Mouse (Mus musculus) liver, postnatal 0 days (tissue): ENCODE measurements around the gene Tmx4. TPM values are rescaled to one million over a fixed set of nuclear protein-coding genes. Genes with fewer than 3 reads are reported as not detected.

ENCODE experiments used
- ATAC-seq: fragments of 200-750 bp; cut with Nextera tagmentation; 2 replicates; pipeline ENCODE4 v1.8.0; 2017; ENCODE audit warnings: mild to moderate bottlenecking, moderate library complexity
- DNase-seq: peaks from one replicate; pipeline ENCODE4 v3.0.0-alpha.2; 2016
- H3K27ac ChIP-seq: fragments of 300-500 bp; sonication (generic); 2 replicates; pipeline ENCODE4 v1.5.1; 2014; ENCODE audit warnings: antibody characterized with exemption, moderate library complexity, mild to moderate bottlenecking, low read depth
- H3K27me3 ChIP-seq: fragments of 300-500 bp; sonication (generic); 2 replicates; pipeline ENCODE4 v1.6.1; 2014; ENCODE audit warnings: low read length, control low read depth, mixed read lengths; ENCODE audit not compliant: insufficient read depth
- H3K36me3 ChIP-seq: fragments of 300-500 bp; sonication (generic); replicated peaks from 2 replicates; pipeline ENCODE4 v1.6.1; 2014; ENCODE audit warnings: mild to moderate bottlenecking, control low read depth, low read length, moderate library complexity, mixed read lengths; ENCODE audit not compliant: insufficient read depth
- H3K4me1 ChIP-seq: fragments of 300-500 bp; sonication (generic); 2 replicates; pipeline ENCODE4 v1.6.1; 2014; ENCODE audit warnings: antibody characterized with exemption, mild to moderate bottlenecking, control low read depth; ENCODE audit not compliant: insufficient read depth
- H3K4me2 ChIP-seq: fragments of 300-500 bp; sonication (generic); 2 replicates; pipeline ENCODE4 v1.6.1; 2014; ENCODE audit warnings: low read depth, mild to moderate bottlenecking, low read length, moderate library complexity, mixed read lengths
- H3K4me3 ChIP-seq: fragments of 300-500 bp; sonication (generic); 2 replicates; pipeline ENCODE4 v1.5.1; 2014; ENCODE audit warnings: low read depth, low read length
- H3K9ac ChIP-seq: fragments of 300-500 bp; sonication (generic); replicated peaks from 2 replicates; pipeline ENCODE4 v1.6.1; 2014; ENCODE audit warnings: mild to moderate bottlenecking, moderate library complexity
- H3K9me3 ChIP-seq: fragments of 300-500 bp; sonication (generic); 2 replicates; pipeline ENCODE4 v1.6.1; 2016; ENCODE audit warnings: mild to moderate bottlenecking, control low read depth, low read length, mixed read lengths
- CTCF ChIP-seq: sonication (generic); IDR thresholded peaks from 2 replicates; pipeline ENCODE4 v1.5.1; 2016; ENCODE audit warnings: antibody characterized with exemption, low read depth
- EP300 ChIP-seq: IDR thresholded peaks from 2 replicates; pipeline ENCODE4 v1.6.1; 2016; ENCODE audit warnings: antibody characterized with exemption, low read depth, mild to moderate bottlenecking
- WGBS: fragments of 180-500 bp; shearing (Covaris S2); extraction: QIAGEN DNeasy Blood & Tissue Kit; methylation state at CpG from one replicate; pipeline ENCODE4 v1.1.7; 2014; ENCODE audit not compliant: insufficient replicate concordance; 5-methylcytosine and 5-hydroxymethylcytosine counted together
- polyA plus RNA-seq: library from polyadenylated mRNA; unstranded; fragments of >200 nt; fragmentation: Nextera tagmentation; extraction: Ambion mirVana; gene quantifications from 2 replicates; pipeline ENCODE4 v1.2.1, GENCODE M21; 2015

The Tmx4 gene
- polyA plus RNA-seq = 6.9 and 8.6 TPM in 2 replicates

- peak within 1 kb of the TSS; percentile 87 for H3K27ac ChIP-seq
- H3K9me3 ChIP-seq = no peaks in the 10 kb centered on the region
- H3K4me3 ChIP-seq = peak within 1 kb of the TSS; percentile 59
- peak within 1 kb of the TSS; percentile 69 for H3K9ac ChIP-seq
- H3K4me1 ChIP-seq = peaks cover 22% of the 10 kb centered on the region
- H3K27me3 ChIP-seq = no peaks in the 10 kb centered on the region
- peak within 1 kb of the TSS; percentile 66 for H3K4me2 ChIP-seq
- 0% methylated on average over 56 of the region's 57 CpGs for WGBS
- H3K36me3 ChIP-seq = 0 out of 2 replicates have a peak, but pooled peaks cover 3% of the 10 kb centered on the region
- TF ChIP-seq CTCF = no peak
- no peak for TF ChIP-seq EP300
- DNase-seq (peak; percentile 99), ATAC-seq (peak; percentile 99)
Measured at GRCm38 (mm10) chr2:134643514-134644300, at the start of gene Tmx4. Tmx4 (minus strand) TSS chr2:134644145.

GRCm38 (mm10) chr2:134692125-134692524 lies 48.2 kb upstream of the Tmx4 start:
- DNase-seq = no peak
- Histone ChIP-seq H3K4me3 (no peak overlapping the region), H3K4me2 (no peak overlapping the region), H3K9ac (no peak overlapping the region), H3K9me3 (no peaks in the 10 kb centered on the region), H3K27me3 (no peaks in the 10 kb centered on the region), H3K27ac (no peak overlapping the region), H3K36me3 (no peaks in the 10 kb centered on the region), H3K4me1 (no peaks in the 10 kb centered on the region)
- WGBS = 41% methylated on average over 1 of the region's 1 CpGs
- no peak for ATAC-seq
- no peak for TF ChIP-seq EP300
- TF ChIP-seq CTCF = no peak

GRCm38 (mm10) chr2:134691055-134691454 lies 47.1 kb upstream of the Tmx4 start:
- 65% methylated on average over 7 of the region's 7 CpGs for WGBS
- no peak overlapping the region for H3K4me2 ChIP-seq
- TF ChIP-seq EP300 (no peak), CTCF (no peak)
- no peak overlapping the region for H3K27ac ChIP-seq
- H3K36me3 ChIP-seq = no peaks in the 10 kb centered on the region
- no peak for ATAC-seq
- no peaks in the 10 kb centered on the region for H3K4me1 ChIP-seq
- DNase-seq = no peak
- H3K9me3 ChIP-seq = no peaks in the 10 kb centered on the region
- no peaks in the 10 kb centered on the region for H3K27me3 ChIP-seq
- no peak overlapping the region for H3K9ac ChIP-seq
- no peak overlapping the region for H3K4me3 ChIP-seq

- WGBS = 71% methylated on average over 3 of the region's 3 CpGs
- Histone ChIP-seq H3K4me3 (no peak overlapping the region), H3K9me3 (no peaks in the 10 kb centered on the region), H3K27ac (no peak overlapping the region), H3K36me3 (no peaks in the 10 kb centered on the region), H3K9ac (no peak overlapping the region), H3K4me1 (no peaks in the 10 kb centered on the region), H3K4me2 (no peak overlapping the region), H3K27me3 (no peaks in the 10 kb centered on the region)
- ATAC-seq (no peak), DNase-seq (no peak)
- TF ChIP-seq EP300 (no peak), CTCF (no peak)
Measured at GRCm38 (mm10) chr2:134682326-134682725, 38.4 kb upstream of the Tmx4 start.

GRCm38 (mm10) chr2:134681271-134681961 lies 37.5 kb upstream of the Tmx4 start:
- 24% methylated on average over 9 of the region's 9 CpGs for WGBS
- Histone ChIP-seq H3K27ac (no peak overlapping the region), H3K9me3 (no peaks in the 10 kb centered on the region), H3K4me1 (no peaks in the 10 kb centered on the region), H3K4me2 (no peak overlapping the region), H3K27me3 (no peaks in the 10 kb centered on the region), H3K9ac (no peak overlapping the region), H3K4me3 (no peak overlapping the region), H3K36me3 (no peaks in the 10 kb centered on the region)
- ATAC-seq (no peak), DNase-seq (no peak)
- TF ChIP-seq CTCF (peak; percentile 75), EP300 (no peak)

GRCm38 (mm10) chr2:134679567-134679966 lies 35.6 kb upstream of the Tmx4 start:
- TF ChIP-seq CTCF (no peak), EP300 (no peak)
- H3K27me3 ChIP-seq = no peaks in the 10 kb centered on the region

More at GRCm38 (mm10) chr2:134679567-134679966, 35.6 kb upstream of the Tmx4 start:
- no peaks in the 10 kb centered on the region for H3K4me1 ChIP-seq
- H3K27ac ChIP-seq = no peak overlapping the region
- DNase-seq = no peak
- WGBS = 65% methylated on average over 3 of the region's 3 CpGs
- no peaks in the 10 kb centered on the region for H3K36me3 ChIP-seq
- H3K9ac ChIP-seq = no peak overlapping the region
- ATAC-seq = no peak
- H3K9me3 ChIP-seq = no peaks in the 10 kb centered on the region
- H3K4me2 ChIP-seq = no peak overlapping the region
- no peak overlapping the region for H3K4me3 ChIP-seq
